Mouse (Mus musculus) embryo, embryonic 10 days (tissue): Measurements from ENCODE around the gene Tiprl.

Experiments
- DNase-seq: peaks from one replicate; pipeline ENCODE4 v3.0.0-alpha.2; 2015; ENCODE audit warnings: low spot score

Tiprl gene

GRCm38 (mm10) chr1:165174059-165174616 lies 62.7 kb downstream of the Tiprl start:
- no peak for DNase-seq

DNA sequence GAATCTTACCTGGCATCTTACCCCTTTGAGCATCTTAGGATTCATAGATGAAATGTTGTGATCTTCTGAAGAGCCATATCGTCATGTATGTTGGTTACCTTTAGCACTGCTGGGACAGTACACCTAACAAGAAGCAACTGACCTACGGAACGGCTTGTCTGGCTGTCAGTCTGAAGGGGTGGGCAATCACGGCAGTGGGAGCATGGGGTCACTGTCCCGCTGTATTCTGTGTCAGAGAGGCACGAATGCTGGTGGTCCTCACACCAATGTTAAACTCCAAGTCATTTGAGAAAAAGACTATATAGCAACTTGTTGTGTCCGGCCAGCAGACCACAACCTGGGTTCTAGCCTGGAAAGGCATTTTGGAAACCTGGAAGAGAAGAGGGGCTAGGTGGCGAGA lies 65.5 kb downstream of the Tiprl start:
- no peak for DNase-seq

GRCm38 (mm10) chr1:165170157-165170556 lies 66.6 kb downstream of the Tiprl start:
- DNase-seq = no peak

GRCm38 (mm10) chr1:165169462-165169861 lies 67.3 kb downstream of the Tiprl start:
- DNase-seq = no peak

DNA sequence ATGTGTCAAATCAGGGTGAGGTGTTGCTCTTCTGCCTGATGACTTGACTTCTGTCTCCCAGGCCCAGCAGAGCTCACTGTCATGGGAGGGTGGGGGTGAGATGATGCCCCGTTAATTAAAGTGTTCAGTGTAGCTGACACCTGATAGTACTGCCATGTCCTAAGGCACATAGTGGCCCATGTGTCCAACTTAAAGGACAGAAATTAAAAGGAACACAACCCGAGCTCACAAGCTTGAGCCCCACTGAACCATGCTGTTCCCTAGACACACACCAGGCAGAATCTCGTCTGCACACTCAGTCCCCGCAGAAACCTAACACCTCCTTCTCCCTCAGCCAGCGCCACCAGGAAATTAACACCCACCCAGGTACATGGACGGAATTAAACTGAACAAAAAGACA lies 71.9 kb downstream of the Tiprl start:
- no peak for DNase-seq
